Mouse (Mus musculus) leukemia stem cell, adult 10-12 weeks (primary cell): ENCODE data around the gene Mettl7a2. TPM values are rescaled to one million over a fixed set of nuclear protein-coding genes. Genes with fewer than 3 reads are reported as not detected.

Experiments used
- polyA plus RNA-seq: library from polyadenylated mRNA; stranded (reverse); fragments of >175 nt; gene quantifications from 2 replicates; pipeline ENCODE4 v1.2.3, GENCODE M21; 2012; ENCODE audit warnings: low replicate concordance

The Mettl7a2 gene
- polyA plus RNA-seq: not detected in 2 replicates

GRCm38 (mm10) chr15:100352711-100353250, at the start of gene Mettl7a2, which contains the start of gene Methig1:
Gene Mettl7a2 (plus strand): TSS chr15:100353200.
Gene Methig1 (plus strand): TSS chr15:100353149.

GRCm38 (mm10) chr15:100304019-100304991, 48.7 kb upstream of the Mettl7a2 start, which contains the start of gene Mettl7a1:
Gene Mettl7a1 (plus strand): TSS chr15:100304140.

DNA sequence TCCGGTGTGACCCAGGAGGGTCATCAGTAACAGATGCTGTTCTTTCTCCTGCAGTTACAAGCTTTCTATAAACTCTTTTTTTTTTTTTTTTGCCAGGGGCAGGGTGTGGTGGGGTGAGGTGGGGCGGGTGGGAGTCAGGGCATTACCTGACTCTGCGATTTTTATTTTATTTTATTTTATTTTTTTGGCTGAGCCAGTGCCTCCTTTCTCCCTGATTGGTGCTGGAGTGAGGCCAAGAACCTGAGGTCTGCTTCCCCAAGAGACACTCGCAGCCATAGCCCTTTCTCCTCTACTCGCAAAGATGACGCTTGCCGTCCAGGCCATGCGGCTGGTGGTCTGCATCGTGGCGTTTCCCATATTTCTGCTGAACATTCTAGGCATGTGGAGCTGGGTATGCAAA, 18.4 kb upstream of the Mettl7a2 start, which contains the start of gene Mettl7a3:
TSS of gene Mettl7a3 (plus strand) at position 301 of the 400 bp plus-strand sequence.

DNA sequence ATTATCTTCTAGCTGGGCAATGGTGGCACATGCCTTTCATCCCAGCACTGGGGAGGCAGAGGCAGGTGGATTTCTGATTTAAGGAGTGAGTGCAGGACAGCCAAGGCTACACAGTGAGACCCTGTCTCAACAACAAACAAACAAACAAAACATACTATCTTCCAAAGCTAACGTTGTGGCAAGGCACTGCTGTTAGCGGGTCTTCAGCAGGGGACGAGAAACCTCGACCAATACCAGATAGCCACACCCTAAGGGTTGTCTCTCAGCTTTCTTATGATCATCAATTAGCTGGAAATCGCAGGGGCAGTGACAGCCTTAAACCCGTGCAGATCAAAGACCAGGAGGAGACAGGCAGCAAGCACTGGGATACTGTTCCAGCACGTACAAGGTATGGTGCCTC, 11.2 kb downstream of the Mettl7a2 start, which contains the start of gene Higd1c:
TSS of gene Higd1c (plus strand) at position 301 of the 400 bp plus-strand sequence.

Other genes with a start within 250 kb of the Mettl7a2 start
- 27.8 and 31.3 TPM in 2 replicates for gene Atf1, start 125.4 kb upstream of the Mettl7a2 start, polyA plus RNA-seq
- not detected in 2 replicates for gene Tmprss12, start 72.4 kb upstream of the Mettl7a2 start, polyA plus RNA-seq
- 23.8 and 40.8 TPM in 2 replicates for gene Mettl7a1, start 49.1 kb upstream of the Mettl7a2 start, polyA plus RNA-seq
- gene Mettl7a3, start 18.3 kb upstream of the Mettl7a2 start, polyA plus RNA-seq: not detected in 2 replicates
- gene Methig1, start 51 bp upstream of the Mettl7a2 start, polyA plus RNA-seq: not detected in 2 replicates
- not detected in 2 replicates for gene Higd1c, start 11.3 kb downstream of the Mettl7a2 start, polyA plus RNA-seq
- gene Gm5475, start 68.9 kb downstream of the Mettl7a2 start, polyA plus RNA-seq: 0.36 TPM in 1 of 2 replicates, not detected in the other
- gene Slc11a2, start 71.9 kb downstream of the Mettl7a2 start, polyA plus RNA-seq: 8.6 and 10.9 TPM in 2 replicates
- gene Letmd1, start 115.8 kb downstream of the Mettl7a2 start, polyA plus RNA-seq: 6.8 and 36.4 TPM in 2 replicates
- 1.6 and 1.7 TPM in 2 replicates for gene Csrnp2, start 142.3 kb downstream of the Mettl7a2 start, polyA plus RNA-seq
- 2.4 and 3.4 TPM in 2 replicates for gene Tfcp2, start 198.8 kb downstream of the Mettl7a2 start, polyA plus RNA-seq
- gene Pou6f1, start 246.8 kb downstream of the Mettl7a2 start, polyA plus RNA-seq: 20.5 and 35.0 TPM in 2 replicates